Mouse (Mus musculus): ENCODE results near the gene Trim65.

DNA sequence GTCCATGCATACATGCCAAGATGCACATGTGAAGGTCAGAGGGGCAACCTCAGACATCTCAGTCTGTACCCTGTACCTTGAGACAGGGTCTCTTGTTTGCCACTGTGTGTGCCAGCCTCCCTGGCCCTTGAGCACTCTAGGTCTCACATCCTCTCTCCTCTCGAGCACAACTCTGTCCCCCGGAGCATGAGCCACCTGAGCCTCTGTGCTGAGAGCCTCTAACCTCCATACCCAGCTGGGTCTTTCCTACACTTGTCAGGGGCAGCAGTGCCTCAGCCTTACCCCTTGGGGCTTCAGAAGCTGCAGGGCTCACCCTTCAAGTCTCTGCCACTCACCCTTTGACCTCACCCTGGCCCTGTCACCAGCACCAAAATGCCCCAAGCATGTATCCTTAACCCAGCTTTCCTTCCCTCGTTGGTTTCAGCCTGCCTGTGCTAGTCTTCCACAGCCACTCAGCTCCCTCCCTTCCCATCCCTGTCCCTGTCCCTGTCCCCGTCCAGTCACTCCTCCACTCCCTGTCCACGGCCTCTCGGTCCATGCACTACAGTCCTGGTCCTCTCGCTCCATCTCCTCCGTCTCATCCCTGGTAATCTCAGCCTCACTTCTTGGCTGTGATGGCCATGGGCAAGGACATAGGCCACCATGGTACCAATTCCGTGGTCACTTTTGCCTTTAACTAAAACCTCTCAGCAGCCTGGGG lies 1.7 kb downstream of the Trim65 start:
- no peak for TF ChIP-seq CTCF (IDR thresholded peaks at IDR 0.05; ENCODE audit: low read depth)
- no peak for TF ChIP-seq EP300 (optimal IDR thresholded peaks at IDR 0.05)

Measured in stomach, postnatal 0 days (tissue).